Mouse (Mus musculus): ENCODE data around the gene Ankrd26. TPM values are rescaled to one million over a fixed set of nuclear protein-coding genes. Genes with fewer than 3 reads are reported as not detected.
"Not testable (repeated sequence)": the region's sequence is repeated elsewhere in the genome, so short reads cannot be mapped to it uniquely, and the experiment has no call there.

Ankrd26 gene
- total RNA-seq (2021): 1 to 10 TPM; 4.2 to 5.1 TPM
- long read RNA-seq, experiment 1, partial matches to known transcripts: 2 of 2 reads
- long read RNA-seq, experiment 1, other reads (novel, unspliced or antisense): 0 of 2 reads
- long read RNA-seq, experiment 2, partial matches to known transcripts: 1 of 1 reads
- long read RNA-seq, experiment 2, other reads (novel, unspliced or antisense): 0 of 1 reads

GRCm38 (mm10) chr6:118561745-118562609 is at the start of gene Ankrd26:
Ankrd26 (minus strand) TSS chr6:118562226.
- DNase-seq: peak; percentile 96 to 97

GRCm38 (mm10) chr6:118608906-118609305 is 46.9 kb upstream of the Ankrd26 start:
- no peak for DNase-seq

GRCm38 (mm10) chr6:118605974-118606373 is 43.9 kb upstream of the Ankrd26 start:
- peak in 1 of 2 experiments; percentile 19 for DNase-seq

GRCm38 (mm10) chr6:118603825-118604224 is 41.8 kb upstream of the Ankrd26 start:
- no peak for DNase-seq

- DNase-seq: no peak
Observed at GRCm38 (mm10) chr6:118595681-118596055, 33.6 kb upstream of the Ankrd26 start.

GRCm38 (mm10) chr6:118594833-118595680 is 33.0 kb upstream of the Ankrd26 start:
- no peak for DNase-seq

- no peak for DNase-seq
Observed at GRCm38 (mm10) chr6:118594070-118594469, 32.0 kb upstream of the Ankrd26 start.

GRCm38 (mm10) chr6:118593377-118594061 is 31.5 kb upstream of the Ankrd26 start:
- DNase-seq: peak; percentile 16 to 24

- no peak for DNase-seq
Observed at GRCm38 (mm10) chr6:118592662-118593376, 30.8 kb upstream of the Ankrd26 start.

GRCm38 (mm10) chr6:118578741-118579140 is 16.7 kb upstream of the Ankrd26 start:
- DNase-seq: not testable (repeated sequence)

- no peak for DNase-seq
Observed at GRCm38 (mm10) chr6:118574351-118574750, 12.3 kb upstream of the Ankrd26 start.

GRCm38 (mm10) chr6:118567816-118568215 is 5.8 kb upstream of the Ankrd26 start:
- no peak for DNase-seq

GRCm38 (mm10) chr6:118561225-118561624 is 801 bp downstream of the Ankrd26 start:
- DNase-seq: no peak

- DNase-seq: no peak
Observed at GRCm38 (mm10) chr6:118538627-118539026, 23.4 kb downstream of the Ankrd26 start.

- not testable (repeated sequence) for DNase-seq
Observed at GRCm38 (mm10) chr6:118537201-118537600, 24.8 kb downstream of the Ankrd26 start.

GRCm38 (mm10) chr6:118535321-118535720 is 26.7 kb downstream of the Ankrd26 start:
- DNase-seq: no peak

GRCm38 (mm10) chr6:118533381-118533780 is 28.6 kb downstream of the Ankrd26 start:
- DNase-seq: no peak

GRCm38 (mm10) chr6:118520668-118521067 is 41.4 kb downstream of the Ankrd26 start:
- no peak for DNase-seq

GRCm38 (mm10) chr6:118513335-118514012 is 48.6 kb downstream of the Ankrd26 start:
- DNase-seq: no peak

GRCm38 (mm10) chr6:118499010-118499409 is 63.0 kb downstream of the Ankrd26 start:
- DNase-seq: no peak

- DNase-seq: no peak
Observed at GRCm38 (mm10) chr6:118482125-118482524, 79.9 kb downstream of the Ankrd26 start.
